Mouse (Mus musculus): ENCODE results near the gene AI467606. TPM values are rescaled to one million over a fixed set of nuclear protein-coding genes. Genes with fewer than 3 reads are reported as not detected.

Gene AI467606
- total and polyA plus RNA-seq, 2 experiments = 0.28 to 1.2 TPM

- TF ChIP-seq CTCF (IDR thresholded peaks at IDR 0.05; ENCODE audit: low read depth, low read length) (no peak), POLR2A (IDR thresholded peaks at IDR 0.05; ENCODE audit: extremely low read depth, insufficient read depth, low read length) (no peak)
- Histone ChIP-seq H3K27ac (replicated peaks; ENCODE audit: insufficient read depth, low read depth, low read length) (no peak overlapping the region), H3K79me2 (ENCODE audit: control insufficient read depth, insufficient read depth, low read length) (0 out of 2 replicates have a peak, but pooled peaks cover 3% of the 10 kb centered on the region), H3K4me1 (ENCODE audit: control insufficient read depth, insufficient read depth, low read length) (peaks cover 7% of the 10 kb centered on the region), H3K36me3 (ENCODE audit: control insufficient read depth, insufficient read depth, low read length) (no peaks in the 10 kb centered on the region), H3K4me3 (ENCODE audit: insufficient read depth, low read depth, low read length) (no peak overlapping the region), H3K27me3 (ENCODE audit: control insufficient read depth, insufficient read depth, low read length) (no peaks in the 10 kb centered on the region), H3K9ac (ENCODE audit: low read depth, low read length) (no peak overlapping the region)
- DNase-seq (ENCODE audit: extremely low read depth, low read depth, low spot score) = no peak
- WGBS = 52% methylated on average over 12 of the region's 12 CpGs
Measured at GRCm38 (mm10) chr7:127113614-127114259, 22.6 kb downstream of the AI467606 start.

- 66% methylated on average over 11 of the region's 11 CpGs for WGBS
- H3K79me2 ChIP-seq (ENCODE audit: control insufficient read depth, insufficient read depth, low read length) = 0 out of 2 replicates have a peak, but pooled peaks cover 3% of the 10 kb centered on the region
- H3K4me3 ChIP-seq (ENCODE audit: insufficient read depth, low read depth, low read length) = no peak overlapping the region
- no peak for DNase-seq (ENCODE audit: extremely low read depth, low read depth, low spot score)
- no peaks in the 10 kb centered on the region for H3K27me3 ChIP-seq (ENCODE audit: control insufficient read depth, insufficient read depth, low read length)
- no peak for TF ChIP-seq POLR2A (IDR thresholded peaks at IDR 0.05; ENCODE audit: extremely low read depth, insufficient read depth, low read length)
- no peak for TF ChIP-seq CTCF (IDR thresholded peaks at IDR 0.05; ENCODE audit: low read depth, low read length)
- no peak overlapping the region for H3K9ac ChIP-seq (ENCODE audit: low read depth, low read length)
- no peak overlapping the region for H3K27ac ChIP-seq (replicated peaks; ENCODE audit: insufficient read depth, low read depth, low read length)
- H3K36me3 ChIP-seq (ENCODE audit: control insufficient read depth, insufficient read depth, low read length) = no peaks in the 10 kb centered on the region
- peaks cover 14% of the 10 kb centered on the region for H3K4me1 ChIP-seq (ENCODE audit: control insufficient read depth, insufficient read depth, low read length)
Measured at GRCm38 (mm10) chr7:127114920-127115319, 23.8 kb downstream of the AI467606 start.

- Histone ChIP-seq H3K27me3 (ENCODE audit: control insufficient read depth, insufficient read depth, low read length) (no peaks in the 10 kb centered on the region), H3K4me3 (ENCODE audit: insufficient read depth, low read depth, low read length) (no peak overlapping the region), H3K36me3 (ENCODE audit: control insufficient read depth, insufficient read depth, low read length) (no peaks in the 10 kb centered on the region), H3K4me1 (ENCODE audit: control insufficient read depth, insufficient read depth, low read length) (peaks cover 15% of the 10 kb centered on the region), H3K27ac (replicated peaks; ENCODE audit: insufficient read depth, low read depth, low read length) (no peak overlapping the region), H3K9ac (ENCODE audit: low read depth, low read length) (no peak overlapping the region), H3K79me2 (ENCODE audit: control insufficient read depth, insufficient read depth, low read length) (0 out of 2 replicates have a peak, but pooled peaks cover 3% of the 10 kb centered on the region)
- TF ChIP-seq CTCF (IDR thresholded peaks at IDR 0.05; ENCODE audit: low read depth, low read length) (no peak), POLR2A (IDR thresholded peaks at IDR 0.05; ENCODE audit: extremely low read depth, insufficient read depth, low read length) (no peak)
- WGBS = 84% methylated on average over 11 of the region's 11 CpGs
- no peak for DNase-seq (ENCODE audit: extremely low read depth, low read depth, low spot score)
Measured at GRCm38 (mm10) chr7:127116331-127116935, 25.3 kb downstream of the AI467606 start.

- Histone ChIP-seq H3K9ac (ENCODE audit: low read depth, low read length) (peak overlapping the region; percentile 28; the same call in 1 of the 2 replicates), H3K4me1 (ENCODE audit: control insufficient read depth, insufficient read depth, low read length) (peaks cover 18% of the 10 kb centered on the region), H3K27me3 (ENCODE audit: control insufficient read depth, insufficient read depth, low read length) (no peaks in the 10 kb centered on the region), H3K4me3 (ENCODE audit: insufficient read depth, low read depth, low read length) (no peak overlapping the region), H3K79me2 (ENCODE audit: control insufficient read depth, insufficient read depth, low read length) (0 out of 2 replicates have a peak, but pooled peaks cover 3% of the 10 kb centered on the region), H3K36me3 (ENCODE audit: control insufficient read depth, insufficient read depth, low read length) (no peaks in the 10 kb centered on the region), H3K27ac (replicated peaks; ENCODE audit: insufficient read depth, low read depth, low read length) (peak overlapping the region; percentile 99)
- 26% methylated on average over 5 of the region's 5 CpGs for WGBS
- TF ChIP-seq CTCF (IDR thresholded peaks at IDR 0.05; ENCODE audit: low read depth, low read length) (peak; percentile 45; the same call in 1 of the 2 replicates), POLR2A (IDR thresholded peaks at IDR 0.05; ENCODE audit: extremely low read depth, insufficient read depth, low read length) (no peak)
- peak; percentile 52 for DNase-seq (ENCODE audit: extremely low read depth, low read depth, low spot score)
Measured at GRCm38 (mm10) chr7:127117948-127118347, 26.8 kb downstream of the AI467606 start.

GRCm38 (mm10) chr7:127118671-127119445, 27.7 kb downstream of the AI467606 start:
- H3K9ac ChIP-seq (ENCODE audit: low read depth, low read length) = peak overlapping the region; percentile 45
- no peaks in the 10 kb centered on the region for H3K27me3 ChIP-seq (ENCODE audit: control insufficient read depth, insufficient read depth, low read length)
- H3K36me3 ChIP-seq (ENCODE audit: control insufficient read depth, insufficient read depth, low read length) = no peaks in the 10 kb centered on the region
- 13% methylated on average over 14 of the region's 14 CpGs for WGBS
- H3K79me2 ChIP-seq (ENCODE audit: control insufficient read depth, insufficient read depth, low read length) = 0 out of 2 replicates have a peak, but pooled peaks cover 3% of the 10 kb centered on the region
- peak; percentile 90 for DNase-seq (ENCODE audit: extremely low read depth, low read depth, low spot score)
- H3K4me3 ChIP-seq (ENCODE audit: insufficient read depth, low read depth, low read length) = no peak overlapping the region
- peaks cover 18% of the 10 kb centered on the region for H3K4me1 ChIP-seq (ENCODE audit: control insufficient read depth, insufficient read depth, low read length)
- peak overlapping the region; percentile 99 for H3K27ac ChIP-seq (replicated peaks; ENCODE audit: insufficient read depth, low read depth, low read length)
- TF ChIP-seq POLR2A (IDR thresholded peaks at IDR 0.05; ENCODE audit: extremely low read depth, insufficient read depth, low read length) = no peak
- TF ChIP-seq CTCF (IDR thresholded peaks at IDR 0.05; ENCODE audit: low read depth, low read length) = no peak

Data from liver, adult 2 months (tissue).